Mouse (Mus musculus): Measurements from ENCODE around the gene Wap. TPM values are rescaled to one million over a fixed set of nuclear protein-coding genes. Genes with fewer than 3 reads are reported as not detected.
A peak's percentile ranks its signal among the peaks of the same experiment; 100 is the strongest.

Gene Wap
- total and polyA plus RNA-seq, 2 experiments from 2014 or later, result not detected

DNA sequence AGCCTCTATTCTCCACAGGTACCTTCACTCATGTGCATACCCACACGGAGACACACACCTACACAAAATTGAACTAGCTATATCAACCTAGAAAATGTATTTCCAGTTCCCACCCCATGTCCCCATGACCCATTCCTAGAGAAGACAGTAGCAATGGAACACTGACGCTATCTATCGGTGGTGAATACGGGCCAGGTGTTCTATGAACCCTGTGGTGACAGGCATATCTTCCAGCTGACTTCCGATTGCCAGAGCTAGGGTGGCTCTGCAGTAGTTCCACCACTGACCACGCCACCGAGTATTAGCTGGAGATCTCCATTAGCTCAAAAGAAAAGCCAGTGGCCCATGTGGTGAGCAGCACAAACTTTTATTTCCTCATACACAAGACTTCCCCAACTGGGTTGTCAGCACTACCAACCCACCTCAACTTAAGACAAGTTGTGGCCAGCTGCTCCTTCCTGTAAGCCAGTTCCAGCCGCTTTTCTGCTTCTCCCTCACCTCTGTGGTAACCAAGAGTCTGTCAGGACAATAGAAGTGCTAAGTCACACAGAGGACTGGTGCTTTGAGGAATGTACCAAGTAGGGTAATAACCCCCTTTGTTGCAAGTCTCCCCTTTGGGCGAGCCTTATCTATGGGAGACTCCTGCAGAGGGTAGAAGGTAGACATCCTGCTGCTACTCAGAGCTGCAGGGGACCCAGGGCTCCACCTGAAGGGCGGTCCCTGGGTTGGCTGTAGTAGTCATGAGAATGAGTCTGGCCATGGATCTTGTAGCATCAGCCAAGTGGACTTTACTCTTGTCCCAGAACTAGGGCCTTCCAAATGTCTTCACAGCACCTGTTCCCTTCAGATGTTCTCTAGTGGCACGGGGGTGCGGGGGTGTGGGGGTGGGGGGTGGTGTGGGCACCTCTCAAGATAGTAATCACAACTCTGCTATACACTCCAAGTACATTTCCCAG is 22.9 kb downstream of the Wap start:
- DNase-seq (no peak), ATAC-seq (no peak)
- H3K4me3 ChIP-seq (ENCODE audit: low read depth, low read length), result no peak overlapping the region
- H3K27me3 ChIP-seq (ENCODE audit: insufficient read depth, low read length), result no peaks in the 10 kb centered on the region
- no peak overlapping the region for H3K9ac ChIP-seq
- H3K27ac ChIP-seq (ENCODE audit: low read depth, low read length), result no peak overlapping the region
- 92% methylated on average over 12 of the region's 12 CpGs for WGBS
- H3K4me2 ChIP-seq (ENCODE audit: low read depth), result no peak overlapping the region
- no peaks in the 10 kb centered on the region for H3K9me3 ChIP-seq (ENCODE audit: low read length)
- TF ChIP-seq CTCF (IDR thresholded peaks at IDR 0.05; ENCODE audit: low read depth), result no peak
- H3K36me3 ChIP-seq (ENCODE audit: insufficient read depth), result peaks cover 78% of the 10 kb centered on the region
- H3K4me1 ChIP-seq (ENCODE audit: insufficient read depth), result no peaks in the 10 kb centered on the region

DNA sequence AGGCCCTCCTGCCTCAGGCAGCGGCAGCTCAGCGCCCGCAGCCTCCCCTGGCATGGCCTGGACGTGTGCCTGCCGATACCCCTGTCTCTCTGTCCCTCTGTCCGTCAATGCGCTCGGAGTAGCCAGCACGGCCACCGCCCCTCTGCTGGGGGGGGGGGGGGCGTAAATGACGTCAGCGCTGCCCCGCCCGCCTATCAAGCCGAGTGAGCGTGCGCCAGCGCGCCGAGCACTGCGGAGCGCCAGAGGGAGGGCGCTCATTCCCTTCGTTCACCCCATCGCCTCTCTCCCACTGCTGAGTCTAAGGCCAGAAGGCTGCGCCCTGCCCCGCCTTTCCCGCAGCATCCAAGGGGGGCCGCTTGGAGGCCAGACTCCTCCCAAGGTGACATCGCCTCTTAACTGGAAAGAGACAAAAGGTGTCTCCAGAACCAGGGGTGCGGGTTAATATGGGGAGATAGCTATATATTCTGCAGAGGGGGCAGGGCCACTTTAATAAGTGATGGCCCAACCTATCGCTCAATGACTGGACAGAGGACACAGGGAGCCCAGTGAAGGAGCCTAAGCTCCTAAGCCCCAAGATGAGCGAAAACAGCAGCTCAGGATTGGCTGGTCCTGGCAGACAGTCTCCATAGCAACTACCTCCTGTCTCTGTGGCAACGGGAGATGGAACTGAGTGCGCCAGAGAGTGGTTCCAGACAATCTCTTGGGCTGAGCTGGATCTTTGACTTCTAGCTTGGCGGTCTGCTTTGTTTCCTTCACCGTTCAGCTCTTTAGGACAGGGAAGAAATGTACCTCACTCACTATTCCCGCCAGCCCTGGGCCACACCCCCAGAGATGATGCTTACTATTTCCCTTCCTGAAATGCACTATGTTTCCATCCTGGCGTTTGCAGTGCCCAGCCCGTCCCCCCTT is 32.7 kb downstream of the Wap start, which contains the start of gene Nacad:
Gene Nacad (minus strand): TSS at position 563 of the 909 bp plus-strand sequence.
- TF ChIP-seq CTCF (IDR thresholded peaks at IDR 0.05; ENCODE audit: low read depth), result peak; percentile 44; the same call in 1 of the 2 replicates
- Histone ChIP-seq H3K9me3 (ENCODE audit: low read length) (no peaks in the 10 kb centered on the region), H3K4me2 (ENCODE audit: low read depth) (peak within 1 kb of the TSS; percentile 92), H3K9ac (peak within 1 kb of the TSS; percentile 94), H3K27ac (ENCODE audit: low read depth, low read length) (peak within 1 kb of the TSS; percentile 99), H3K27me3 (ENCODE audit: insufficient read depth, low read length) (no peaks in the 10 kb centered on the region), H3K36me3 (ENCODE audit: insufficient read depth) (peaks cover 25% of the 10 kb centered on the region), H3K4me3 (ENCODE audit: low read depth, low read length) (peak within 1 kb of the TSS; percentile 76), H3K4me1 (ENCODE audit: insufficient read depth) (peaks cover 31% of the 10 kb centered on the region)
- WGBS, result 4% methylated on average over 33 of the region's 41 CpGs
- ATAC-seq, result peak; percentile 94
- DNase-seq, result peak; percentile 94

DNA sequence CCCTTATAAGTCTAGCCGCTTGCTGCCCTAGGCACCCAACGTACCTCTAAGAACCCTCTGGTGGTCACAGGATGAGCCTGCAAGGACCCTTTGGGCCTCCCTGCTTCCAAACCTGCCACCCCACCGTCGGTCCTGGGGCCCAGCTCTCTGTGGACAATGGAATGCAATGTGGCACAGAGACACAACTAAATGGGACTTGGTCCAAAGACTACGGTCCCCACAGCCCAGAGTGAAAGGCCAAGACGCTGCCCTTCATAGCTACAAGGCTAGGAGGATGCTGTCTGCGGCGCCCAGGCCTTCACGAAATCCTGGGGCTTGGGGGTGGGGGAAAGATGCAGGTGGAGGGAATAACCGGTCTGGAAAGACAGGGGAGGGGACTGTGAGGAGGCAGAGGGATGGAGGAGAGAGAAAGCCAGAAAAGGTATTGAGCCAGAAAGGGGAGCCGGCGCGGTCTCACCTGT is 33.4 kb downstream of the Wap start:
- H3K9me3 ChIP-seq (ENCODE audit: low read length), result no peaks in the 10 kb centered on the region
- H3K4me1 ChIP-seq (ENCODE audit: insufficient read depth), result peaks cover 31% of the 10 kb centered on the region
- H3K4me3 ChIP-seq (ENCODE audit: low read depth, low read length), result peak overlapping the region; percentile 76
- ATAC-seq (0 out of 2 replicates have a peak, but pooled peaks have one; percentile 5), DNase-seq (peak; percentile 73)
- H3K36me3 ChIP-seq (ENCODE audit: insufficient read depth), result peaks cover 25% of the 10 kb centered on the region; the same call in 1 of the 2 replicates
- H3K27me3 ChIP-seq (ENCODE audit: insufficient read depth, low read length), result no peaks in the 10 kb centered on the region
- H3K4me2 ChIP-seq (ENCODE audit: low read depth), result peak overlapping the region; percentile 92
- peak overlapping the region; percentile 94 for H3K9ac ChIP-seq
- H3K27ac ChIP-seq (ENCODE audit: low read depth, low read length), result peak overlapping the region; percentile 99
- peak; percentile 70 for TF ChIP-seq CTCF (IDR thresholded peaks at IDR 0.05; ENCODE audit: low read depth)
- WGBS, result 8% methylated on average over 13 of the region's 13 CpGs

DNA sequence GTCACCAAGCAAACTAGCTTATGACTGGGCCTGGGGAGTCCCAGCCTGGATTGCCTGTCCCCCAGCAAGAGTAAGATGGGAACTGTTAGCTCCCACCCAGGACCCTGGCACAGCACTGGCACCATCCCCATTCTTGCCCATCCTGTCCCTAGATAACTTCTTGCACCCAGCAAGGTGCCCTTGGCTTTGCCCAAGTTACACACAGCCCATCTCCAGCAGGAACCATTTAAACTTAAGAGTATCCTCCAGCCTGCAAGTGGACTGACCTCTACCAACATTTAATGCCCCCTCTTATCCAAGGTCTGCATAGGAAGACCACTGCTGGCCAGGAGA is 33.9 kb downstream of the Wap start:
- Histone ChIP-seq H3K4me3 (ENCODE audit: low read depth, low read length) (peak overlapping the region; percentile 76), H3K36me3 (ENCODE audit: insufficient read depth) (peaks cover 25% of the 10 kb centered on the region; the same call in 1 of the 2 replicates), H3K27me3 (ENCODE audit: insufficient read depth, low read length) (no peaks in the 10 kb centered on the region), H3K4me1 (ENCODE audit: insufficient read depth) (peaks cover 35% of the 10 kb centered on the region), H3K9me3 (ENCODE audit: low read length) (no peaks in the 10 kb centered on the region), H3K4me2 (ENCODE audit: low read depth) (peak overlapping the region; percentile 92), H3K9ac (peak overlapping the region; percentile 94), H3K27ac (ENCODE audit: low read depth, low read length) (peak overlapping the region; percentile 99)
- ATAC-seq (no peak), DNase-seq (no peak)
- no peak for TF ChIP-seq CTCF (IDR thresholded peaks at IDR 0.05; ENCODE audit: low read depth)

DNA sequence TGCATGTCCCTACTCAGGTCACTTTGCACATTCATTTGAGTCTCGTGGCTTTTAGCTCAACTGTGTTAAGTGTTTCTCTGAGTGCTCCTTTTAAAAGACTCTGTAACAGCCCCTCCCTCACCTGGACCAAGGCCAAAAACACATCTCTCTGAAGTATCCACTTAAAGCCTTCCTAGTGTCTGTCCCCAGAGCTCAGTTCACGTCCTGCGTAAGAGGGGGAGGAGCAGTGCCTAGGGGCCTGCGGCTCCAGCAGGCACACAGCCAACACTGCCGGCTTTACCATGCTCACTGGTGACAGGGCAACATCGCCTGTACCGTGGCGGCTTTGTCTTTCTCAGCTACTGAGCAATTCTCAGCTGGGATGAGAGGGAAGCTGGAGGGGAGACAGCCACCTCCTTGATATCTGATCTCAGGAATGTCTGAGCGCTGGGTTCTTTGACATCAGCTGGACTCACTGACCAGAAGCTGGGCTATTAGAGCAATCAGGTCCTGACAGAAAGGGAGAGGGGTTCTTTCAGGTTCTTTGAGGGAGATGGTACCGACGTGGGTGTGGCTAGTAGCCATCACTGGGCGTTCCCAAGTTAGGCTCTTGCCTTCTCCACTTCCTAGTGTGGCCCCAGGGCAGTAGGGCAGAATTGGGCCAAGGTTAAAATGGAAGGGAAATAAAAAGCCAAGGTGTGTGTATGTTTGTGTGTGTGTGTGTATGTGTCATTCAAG is 34.4 kb downstream of the Wap start:
- peaks cover 25% of the 10 kb centered on the region; the same call in 1 of the 2 replicates for H3K36me3 ChIP-seq (ENCODE audit: insufficient read depth)
- TF ChIP-seq CTCF (IDR thresholded peaks at IDR 0.05; ENCODE audit: low read depth), result no peak
- peak overlapping the region; percentile 99 for H3K27ac ChIP-seq (ENCODE audit: low read depth, low read length)
- H3K4me3 ChIP-seq (ENCODE audit: low read depth, low read length), result peak overlapping the region; percentile 76
- H3K4me1 ChIP-seq (ENCODE audit: insufficient read depth), result peaks cover 40% of the 10 kb centered on the region
- peak overlapping the region; percentile 92 for H3K4me2 ChIP-seq (ENCODE audit: low read depth)
- no peaks in the 10 kb centered on the region for H3K9me3 ChIP-seq (ENCODE audit: low read length)
- 4% methylated on average over 12 of the region's 12 CpGs for WGBS
- peak overlapping the region; percentile 94 for H3K9ac ChIP-seq
- ATAC-seq, result peak; percentile 4; the same call in 1 of the 2 replicates
- H3K27me3 ChIP-seq (ENCODE audit: insufficient read depth, low read length), result no peaks in the 10 kb centered on the region
- DNase-seq, result peak; percentile 82

DNA sequence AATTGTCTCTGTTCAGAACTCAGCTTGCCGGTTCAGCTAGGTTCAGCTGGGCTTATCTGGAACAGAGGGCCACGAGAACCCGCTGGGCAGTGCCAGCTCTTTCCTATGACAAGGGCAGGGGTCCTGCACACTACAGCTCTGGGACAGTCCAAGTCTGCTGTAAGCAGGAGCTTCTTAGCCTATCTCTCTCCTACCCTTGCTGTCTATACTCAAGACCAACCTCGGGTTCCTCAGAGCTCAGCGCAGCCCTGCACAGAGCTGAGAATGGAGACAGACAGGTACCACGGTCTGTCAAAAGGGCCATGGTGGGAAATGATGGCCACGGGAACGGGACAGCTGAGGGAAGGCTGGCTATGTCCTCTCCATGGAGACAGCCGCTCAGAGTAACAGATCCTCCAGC is 35.2 kb downstream of the Wap start:
- H3K27me3 ChIP-seq (ENCODE audit: insufficient read depth, low read length), result no peaks in the 10 kb centered on the region
- peaks cover 45% of the 10 kb centered on the region for H3K4me1 ChIP-seq (ENCODE audit: insufficient read depth)
- DNase-seq (no peak), ATAC-seq (no peak)
- H3K36me3 ChIP-seq (ENCODE audit: insufficient read depth), result peaks cover 25% of the 10 kb centered on the region; the same call in 1 of the 2 replicates
- peak overlapping the region; percentile 76 for H3K4me3 ChIP-seq (ENCODE audit: low read depth, low read length)
- no peak overlapping the region for H3K27ac ChIP-seq (ENCODE audit: low read depth, low read length)
- H3K9me3 ChIP-seq (ENCODE audit: low read length), result no peaks in the 10 kb centered on the region
- no peak for TF ChIP-seq CTCF (IDR thresholded peaks at IDR 0.05; ENCODE audit: low read depth)
- 73% methylated on average over 9 of the region's 9 CpGs for WGBS
- peak overlapping the region; percentile 94 for H3K9ac ChIP-seq
- peak overlapping the region; percentile 92 for H3K4me2 ChIP-seq (ENCODE audit: low read depth)

Measured in forebrain, postnatal 0 days (tissue).